Mouse (Mus musculus) midbrain, embryonic 10.5 days (tissue): ENCODE data around the gene Edn3. TPM values are rescaled to one million over a fixed set of nuclear protein-coding genes. Genes with fewer than 3 reads are reported as not detected.

Source experiments
- DNase-seq: peaks from one replicate; pipeline ENCODE4 v3.0.0-alpha.2; 2017; ENCODE audit warnings: low spot score
- H3K27ac ChIP-seq: fragments of 300-500 bp; sonication (generic); replicated peaks from 2 replicates; pipeline ENCODE4 v1.5.1; 2016; ENCODE audit warnings: mild to moderate bottlenecking
- H3K27me3 ChIP-seq: fragments of 300-500 bp; sonication (generic); 2 replicates; pipeline ENCODE4 v1.6.1; 2016; ENCODE audit warnings: low read depth, mild to moderate bottlenecking; ENCODE audit not compliant: poor library complexity, severe bottlenecking
- H3K36me3 ChIP-seq: fragments of 300-500 bp; sonication (generic); 2 replicates; pipeline ENCODE4 v1.6.1; 2016; ENCODE audit warnings: mild to moderate bottlenecking, moderate library complexity
- H3K4me1 ChIP-seq: fragments of 300-500 bp; sonication (generic); 2 replicates; pipeline ENCODE4 v1.6.1; 2016
- H3K4me3 ChIP-seq: fragments of 300-500 bp; sonication (generic); 2 replicates; pipeline ENCODE4 v1.5.1; 2016; ENCODE audit warnings: mild to moderate bottlenecking, moderate library complexity
- H3K9me3 ChIP-seq: fragments of 300-500 bp; sonication (generic); replicated peaks from 2 replicates; pipeline ENCODE4 v1.6.1; 2016; ENCODE audit warnings: mild to moderate bottlenecking
- WGBS: fragments of 180-500 bp; shearing (Covaris S2); methylation state at CpG from one replicate; pipeline ENCODE4 v1.1.7; 2016; 5-methylcytosine and 5-hydroxymethylcytosine counted together
- polyA plus RNA-seq: library from polyadenylated mRNA; unstranded; fragments of >200 nt; fragmentation: Nextera tagmentation; extraction: Ambion mirVana; gene quantifications from 2 replicates; pipeline ENCODE4 v1.2.1, GENCODE M21; 2016

Edn3 gene
- polyA plus RNA-seq, 1 experiment from 2014 or later = 9.6 TPM

GRCm38 (mm10) chr2:174762310-174762709, 1.9 kb downstream of the Edn3 start:
- 98% methylated on average over 2 of the region's 2 CpGs for WGBS
- Histone ChIP-seq H3K36me3 (no peaks in the 10 kb centered on the region), H3K27me3 (peaks cover 38% of the 10 kb centered on the region), H3K27ac (no peak overlapping the region), H3K4me1 (peaks cover 21% of the 10 kb centered on the region), H3K9me3 (no peaks in the 10 kb centered on the region), H3K4me3 (no peak overlapping the region)
- no peak for DNase-seq

DNA sequence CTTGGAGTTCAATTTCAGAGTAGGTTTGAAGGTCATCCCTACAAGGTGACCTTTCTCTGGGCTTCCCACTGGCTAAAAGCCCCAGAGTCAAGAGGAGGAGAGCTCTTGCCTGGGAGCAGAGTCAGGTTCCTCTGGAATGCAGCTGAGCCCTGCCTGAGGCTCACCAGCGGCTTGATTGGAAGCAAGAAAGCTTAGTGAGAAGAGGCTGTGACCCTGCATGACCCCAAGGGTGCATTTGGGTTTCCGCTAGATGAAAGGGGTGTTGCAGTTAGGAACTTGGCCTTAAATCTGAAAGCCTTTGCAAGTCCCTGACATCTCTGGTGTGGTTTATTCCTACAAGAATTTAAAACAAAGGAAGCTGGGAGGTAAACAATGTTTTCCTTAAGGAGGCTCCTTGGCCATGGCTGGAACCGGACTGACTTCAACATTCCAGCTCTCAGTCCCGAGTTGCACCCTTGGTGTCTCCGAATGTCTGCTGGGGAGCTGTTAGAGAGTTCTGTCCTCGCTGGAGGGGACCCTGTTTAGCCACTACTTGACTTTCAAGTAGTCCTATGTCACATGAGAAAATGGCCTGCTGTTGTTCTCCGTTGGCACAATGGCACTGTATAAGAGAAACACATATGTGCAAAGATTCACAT, 8.6 kb downstream of the Edn3 start:
- H3K36me3 ChIP-seq = no peaks in the 10 kb centered on the region
- no peak overlapping the region for H3K4me3 ChIP-seq
- no peaks in the 10 kb centered on the region for H3K9me3 ChIP-seq
- DNase-seq = peak; percentile 27
- WGBS = 62% methylated on average over 7 of the region's 7 CpGs
- H3K27ac ChIP-seq = no peak overlapping the region
- peaks cover 7% of the 10 kb centered on the region for H3K4me1 ChIP-seq
- no peaks in the 10 kb centered on the region for H3K27me3 ChIP-seq

DNA sequence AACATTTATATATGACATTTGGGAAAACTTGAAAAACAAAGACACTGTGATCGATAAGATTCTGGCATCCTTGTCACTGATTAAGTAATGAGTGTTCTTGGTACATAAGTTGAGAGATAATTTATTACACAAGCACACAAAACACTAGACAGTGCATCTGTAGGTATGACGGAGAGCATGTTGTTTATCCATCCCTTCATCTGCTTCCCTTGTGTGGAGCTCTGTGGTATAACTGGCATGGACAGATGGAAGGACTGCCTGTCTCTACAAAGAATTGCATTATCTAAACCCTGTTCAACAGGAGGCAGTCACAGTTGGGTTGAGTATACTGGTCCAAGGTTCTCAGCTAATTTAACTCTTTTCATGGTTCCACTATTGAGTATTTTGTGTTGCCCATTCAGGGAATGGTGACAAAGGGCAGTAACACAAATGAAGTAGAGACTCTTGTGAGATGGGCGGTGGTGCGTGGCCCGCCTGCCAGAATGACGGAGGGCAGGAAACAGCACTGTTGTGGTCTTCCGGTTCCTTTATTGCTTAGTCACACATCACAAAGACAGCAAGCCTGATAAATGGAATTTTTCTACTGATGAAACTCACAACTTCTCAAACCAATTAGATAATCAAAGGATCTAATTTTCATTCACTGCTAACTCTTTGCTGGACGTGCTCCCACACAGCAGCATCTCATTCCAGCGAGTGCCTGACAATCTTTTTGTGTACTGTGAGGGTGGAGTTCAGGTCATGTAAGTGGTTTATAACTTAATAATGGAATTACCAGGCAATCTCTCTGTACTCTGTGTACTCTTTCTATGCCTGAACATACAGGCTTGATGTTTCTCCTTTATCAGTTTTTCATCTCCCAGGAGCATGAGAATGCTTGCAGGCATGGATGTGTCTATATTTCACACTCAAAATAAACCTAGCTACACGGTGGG, 14.0 kb downstream of the Edn3 start:
- Histone ChIP-seq H3K4me1 (no peaks in the 10 kb centered on the region), H3K27ac (no peak overlapping the region), H3K36me3 (no peaks in the 10 kb centered on the region), H3K27me3 (no peaks in the 10 kb centered on the region), H3K9me3 (no peaks in the 10 kb centered on the region; the same call in 1 of the 2 replicates), H3K4me3 (no peak overlapping the region)
- no peak for DNase-seq
- WGBS = 75% methylated on average over 10 of the region's 10 CpGs

DNA sequence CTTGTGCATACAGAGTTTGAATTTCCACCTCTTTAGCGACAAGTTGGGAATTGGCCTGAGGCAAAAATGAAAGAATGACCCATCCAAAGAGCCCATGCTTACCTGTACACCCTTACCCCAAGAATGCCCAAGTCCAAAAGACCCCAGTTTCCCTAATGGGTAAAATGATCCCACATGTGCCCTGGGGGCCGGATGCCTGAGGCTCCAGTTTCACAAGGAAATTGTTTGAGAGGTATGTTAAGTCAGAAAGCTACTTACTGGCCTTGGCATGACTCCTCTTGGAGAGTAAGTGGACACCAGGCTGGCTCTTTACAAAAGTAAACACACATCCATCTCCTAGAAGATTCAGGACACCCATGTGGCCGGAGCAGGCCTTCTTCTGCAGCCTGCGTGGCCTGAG, 21.6 kb downstream of the Edn3 start:
- no peaks in the 10 kb centered on the region for H3K27me3 ChIP-seq
- DNase-seq = no peak
- H3K4me1 ChIP-seq = no peaks in the 10 kb centered on the region
- H3K27ac ChIP-seq = no peak overlapping the region
- no peaks in the 10 kb centered on the region for H3K36me3 ChIP-seq
- no peak overlapping the region for H3K4me3 ChIP-seq
- no peaks in the 10 kb centered on the region for H3K9me3 ChIP-seq
- WGBS = 81% methylated on average over 4 of the region's 4 CpGs

- no peaks in the 10 kb centered on the region for H3K27me3 ChIP-seq
- H3K9me3 ChIP-seq = no peaks in the 10 kb centered on the region
- WGBS = 76% methylated on average over 5 of the region's 5 CpGs
- no peak overlapping the region for H3K4me3 ChIP-seq
- H3K27ac ChIP-seq = no peak overlapping the region
- no peak for DNase-seq
- H3K36me3 ChIP-seq = no peaks in the 10 kb centered on the region
- H3K4me1 ChIP-seq = no peaks in the 10 kb centered on the region
These were observed 22.5 kb downstream of the Edn3 start for GRCm38 (mm10) chr2:174782880-174783279.

GRCm38 (mm10) chr2:174788830-174789229, 28.4 kb downstream of the Edn3 start:
- H3K36me3 ChIP-seq = no peaks in the 10 kb centered on the region
- no peaks in the 10 kb centered on the region for H3K4me1 ChIP-seq
- H3K27ac ChIP-seq = no peak overlapping the region
- DNase-seq = no peak
- no peaks in the 10 kb centered on the region for H3K9me3 ChIP-seq
- no peaks in the 10 kb centered on the region for H3K27me3 ChIP-seq
- H3K4me3 ChIP-seq = no peak overlapping the region

- H3K36me3 ChIP-seq = no peaks in the 10 kb centered on the region
- H3K27me3 ChIP-seq = no peaks in the 10 kb centered on the region
- H3K4me1 ChIP-seq = no peaks in the 10 kb centered on the region
- DNase-seq = no peak
- H3K9me3 ChIP-seq = no peaks in the 10 kb centered on the region
- H3K27ac ChIP-seq = no peak overlapping the region
- no peak overlapping the region for H3K4me3 ChIP-seq
- 85% methylated on average over 8 of the region's 8 CpGs for WGBS
These were observed 32.2 kb downstream of the Edn3 start for GRCm38 (mm10) chr2:174792436-174793125.

DNA sequence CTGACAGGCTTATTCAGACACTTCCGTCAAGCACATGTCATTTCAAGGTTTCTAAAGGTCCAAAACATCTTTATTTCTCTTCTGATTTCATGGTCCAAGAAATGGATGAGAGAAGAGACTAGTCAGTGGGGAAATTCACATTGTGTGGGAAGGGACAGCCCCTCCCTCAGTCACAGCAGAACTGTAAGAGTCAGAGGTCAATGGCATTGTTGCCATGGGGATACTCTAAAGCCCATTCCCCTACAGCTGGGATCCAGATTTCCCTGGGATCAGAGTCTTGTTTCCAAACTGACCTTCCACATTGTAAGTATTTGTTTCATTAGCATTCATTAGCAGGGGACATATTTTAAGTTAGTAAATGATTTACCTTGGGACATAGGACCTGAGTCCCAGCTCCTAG, 32.8 kb downstream of the Edn3 start:
- Histone ChIP-seq H3K36me3 (no peaks in the 10 kb centered on the region), H3K9me3 (no peaks in the 10 kb centered on the region), H3K4me1 (no peaks in the 10 kb centered on the region), H3K27me3 (no peaks in the 10 kb centered on the region), H3K27ac (no peak overlapping the region), H3K4me3 (no peak overlapping the region)
- 83% methylated on average over 1 of the region's 1 CpGs for WGBS
- no peak for DNase-seq

DNA sequence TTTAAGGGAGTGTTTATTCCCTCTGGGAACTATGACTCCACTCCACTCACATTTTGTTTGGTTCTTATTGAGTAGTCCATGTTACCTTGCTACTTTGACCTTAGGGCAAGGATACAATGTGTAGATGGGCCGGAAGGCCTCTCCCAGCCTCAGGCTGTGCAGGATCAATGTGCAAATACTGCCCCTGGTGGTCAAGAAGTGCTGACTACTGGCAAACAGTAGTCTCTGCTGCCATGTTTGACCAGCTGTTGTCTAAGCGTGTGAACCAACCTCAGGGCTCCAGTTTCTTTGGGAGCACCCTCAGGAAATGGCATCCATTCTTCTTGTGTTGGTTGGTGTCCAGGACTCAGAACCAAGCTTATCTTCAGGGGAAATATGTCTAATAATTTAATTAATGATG, 36.6 kb downstream of the Edn3 start:
- DNase-seq = no peak
- H3K36me3 ChIP-seq = no peaks in the 10 kb centered on the region
- no peaks in the 10 kb centered on the region for H3K9me3 ChIP-seq
- H3K4me3 ChIP-seq = no peak overlapping the region
- H3K4me1 ChIP-seq = no peaks in the 10 kb centered on the region
- WGBS = 78% methylated on average over 2 of the region's 2 CpGs
- H3K27ac ChIP-seq = no peak overlapping the region
- no peaks in the 10 kb centered on the region for H3K27me3 ChIP-seq

DNA sequence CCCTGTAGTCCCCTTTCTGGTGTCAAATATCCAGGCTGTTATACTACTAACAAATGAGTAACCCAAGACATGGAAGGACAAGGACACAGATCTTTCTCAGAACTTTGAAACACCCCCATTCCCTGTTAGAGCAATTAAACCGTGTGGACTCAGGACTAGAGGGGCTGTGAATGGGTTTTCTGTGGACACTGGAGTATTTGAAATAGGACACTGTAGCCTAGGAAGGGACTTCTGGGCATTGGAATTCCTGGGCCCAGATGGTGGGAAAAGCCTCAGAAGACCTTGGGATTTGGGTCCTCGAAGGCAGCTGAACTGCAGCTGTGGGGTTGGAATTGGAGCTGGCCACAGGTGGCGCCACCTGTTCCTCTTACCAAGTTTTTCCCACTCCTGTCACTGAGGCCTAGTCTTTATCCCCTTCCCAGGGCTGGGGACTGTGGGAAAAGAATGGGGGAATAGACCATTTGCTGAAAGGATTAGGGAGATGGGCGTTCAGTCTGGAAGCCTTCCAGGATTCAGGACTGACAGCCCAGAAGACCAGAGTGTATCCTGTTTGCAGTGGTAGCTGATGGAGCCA, 37.2 kb downstream of the Edn3 start:
- H3K4me3 ChIP-seq = no peak overlapping the region
- no peaks in the 10 kb centered on the region for H3K9me3 ChIP-seq
- WGBS = 74% methylated on average over 4 of the region's 4 CpGs
- no peaks in the 10 kb centered on the region for H3K36me3 ChIP-seq
- no peaks in the 10 kb centered on the region for H3K27me3 ChIP-seq
- H3K27ac ChIP-seq = no peak overlapping the region
- no peaks in the 10 kb centered on the region for H3K4me1 ChIP-seq
- DNase-seq = no peak

GRCm38 (mm10) chr2:174802453-174802852, 42.0 kb downstream of the Edn3 start:
- H3K36me3 ChIP-seq = no peaks in the 10 kb centered on the region
- H3K4me3 ChIP-seq = no peak overlapping the region
- DNase-seq = no peak
- no peaks in the 10 kb centered on the region for H3K27me3 ChIP-seq
- 84% methylated on average over 6 of the region's 6 CpGs for WGBS
- H3K27ac ChIP-seq = no peak overlapping the region
- H3K9me3 ChIP-seq = 0 out of 2 replicates have a peak, but pooled peaks cover 4% of the 10 kb centered on the region
- H3K4me1 ChIP-seq = no peaks in the 10 kb centered on the region

- 90% methylated on average over 1 of the region's 1 CpGs for WGBS
These were observed 43.2 kb downstream of the Edn3 start for GRCm38 (mm10) chr2:174803661-174804060.

More at GRCm38 (mm10) chr2:174803661-174804060, 43.2 kb downstream of the Edn3 start:
- Histone ChIP-seq H3K4me1 (no peaks in the 10 kb centered on the region), H3K9me3 (0 out of 2 replicates have a peak, but pooled peaks cover 4% of the 10 kb centered on the region), H3K27me3 (no peaks in the 10 kb centered on the region), H3K27ac (no peak overlapping the region), H3K4me3 (no peak overlapping the region), H3K36me3 (no peaks in the 10 kb centered on the region)
- DNase-seq = no peak
